Mouse (Mus musculus) lung, postnatal 14 days (tissue): ENCODE measurements around the gene Atr.
"Not testable (repeated sequence)": the region's sequence is repeated elsewhere in the genome, so short reads cannot be mapped to it uniquely, and the experiment has no call there.

Experiments
- DNase-seq: peaks from one replicate; pipeline ENCODE4 v3.0.0; 2021

Atr gene

GRCm38 (mm10) chr9:95953658-95954057 lies 96.3 kb downstream of the Atr start:
- no peak for DNase-seq

- DNase-seq: peak; percentile 20
Measured at GRCm38 (mm10) chr9:95954226-95954584, 96.8 kb downstream of the Atr start.

GRCm38 (mm10) chr9:95954585-95955461 lies 97.4 kb downstream of the Atr start, which contains the start of gene Xrn1:
Xrn1 (plus strand) TSS chr9:95954760.
- DNase-seq: peak; percentile 93

- DNase-seq: no peak
Measured at GRCm38 (mm10) chr9:95957611-95958010, 100.2 kb downstream of the Atr start.

GRCm38 (mm10) chr9:95958041-95958730 lies 100.8 kb downstream of the Atr start:
- no peak for DNase-seq

- not testable (repeated sequence) for DNase-seq
Measured at GRCm38 (mm10) chr9:95958731-95959105, 101.3 kb downstream of the Atr start.

GRCm38 (mm10) chr9:95959246-95959645 lies 101.8 kb downstream of the Atr start:
- no peak for DNase-seq

GRCm38 (mm10) chr9:95959732-95960428 lies 102.5 kb downstream of the Atr start:
- DNase-seq: no peak

- no peak for DNase-seq
Measured at GRCm38 (mm10) chr9:95961058-95961457, 103.7 kb downstream of the Atr start.

- DNase-seq: no peak
Measured at GRCm38 (mm10) chr9:95964037-95964436, 106.6 kb downstream of the Atr start.

- no peak for DNase-seq
Measured at GRCm38 (mm10) chr9:95978279-95978678, 120.9 kb downstream of the Atr start.

GRCm38 (mm10) chr9:95979896-95980295 lies 122.5 kb downstream of the Atr start:
- no peak for DNase-seq

- no peak for DNase-seq
Measured at GRCm38 (mm10) chr9:95992255-95992654, 134.9 kb downstream of the Atr start.
